Mouse (Mus musculus): ENCODE measurements around the gene Prpsap2. TPM values are rescaled to one million over a fixed set of nuclear protein-coding genes. Genes with fewer than 3 reads are reported as not detected.

Gene Prpsap2
- polyA plus RNA-seq, 1 experiment from 2014 or later = 31.0 TPM

- no peak overlapping the region for H3K27ac ChIP-seq (replicated peaks)
- H3K27me3 ChIP-seq = no peaks in the 10 kb centered on the region
- WGBS = 92% methylated on average over 9 of the region's 9 CpGs
- no peaks in the 10 kb centered on the region for H3K9me3 ChIP-seq (replicated peaks)
- H3K4me2 ChIP-seq (replicated peaks) = no peak overlapping the region
- H3K4me1 ChIP-seq = no peaks in the 10 kb centered on the region
- H3K4me3 ChIP-seq (replicated peaks) = no peak overlapping the region
- peaks cover 43% of the 10 kb centered on the region for H3K36me3 ChIP-seq
- no peak overlapping the region for H3K9ac ChIP-seq
- no peak for ATAC-seq (ENCODE audit: insufficient number of reproducible peaks, low FRiP score, low TSS enrichment, low read depth)
Measured at GRCm38 (mm10) chr11:61745781-61746180, 16.1 kb downstream of the Prpsap2 start.

- H3K36me3 ChIP-seq = peaks cover 50% of the 10 kb centered on the region
- no peaks in the 10 kb centered on the region for H3K27me3 ChIP-seq
- H3K9me3 ChIP-seq (replicated peaks) = no peaks in the 10 kb centered on the region
- H3K4me3 ChIP-seq (replicated peaks) = no peak overlapping the region
- no peak for ATAC-seq (ENCODE audit: insufficient number of reproducible peaks, low FRiP score, low TSS enrichment, low read depth)
- H3K4me1 ChIP-seq = no peaks in the 10 kb centered on the region
- H3K4me2 ChIP-seq (replicated peaks) = no peak overlapping the region
- H3K9ac ChIP-seq = no peak overlapping the region
- 53% methylated on average over 3 of the region's 3 CpGs for WGBS
- no peak overlapping the region for H3K27ac ChIP-seq (replicated peaks)
Measured at GRCm38 (mm10) chr11:61744460-61744859, 17.4 kb downstream of the Prpsap2 start.

- Histone ChIP-seq H3K9ac (no peak overlapping the region), H3K9me3 (replicated peaks) (no peaks in the 10 kb centered on the region), H3K27me3 (no peaks in the 10 kb centered on the region), H3K27ac (replicated peaks) (no peak overlapping the region), H3K4me3 (replicated peaks) (no peak overlapping the region), H3K36me3 (peaks cover 54% of the 10 kb centered on the region), H3K4me1 (no peaks in the 10 kb centered on the region), H3K4me2 (replicated peaks) (no peak overlapping the region)
- no peak for ATAC-seq (ENCODE audit: insufficient number of reproducible peaks, low FRiP score, low TSS enrichment, low read depth)
- WGBS = 83% methylated on average over 3 of the region's 3 CpGs
Measured at GRCm38 (mm10) chr11:61743768-61744167, 18.1 kb downstream of the Prpsap2 start.

- no peak overlapping the region for H3K9ac ChIP-seq
- H3K4me1 ChIP-seq = no peaks in the 10 kb centered on the region
- no peaks in the 10 kb centered on the region for H3K9me3 ChIP-seq (replicated peaks)
- no peak overlapping the region for H3K4me3 ChIP-seq (replicated peaks)
- H3K4me2 ChIP-seq (replicated peaks) = no peak overlapping the region
- ATAC-seq (ENCODE audit: insufficient number of reproducible peaks, low FRiP score, low TSS enrichment, low read depth) = no peak
- H3K27me3 ChIP-seq = no peaks in the 10 kb centered on the region
- H3K36me3 ChIP-seq = peaks cover 74% of the 10 kb centered on the region
- H3K27ac ChIP-seq (replicated peaks) = no peak overlapping the region
- 90% methylated on average over 1 of the region's 1 CpGs for WGBS
Measured at GRCm38 (mm10) chr11:61740500-61740899, 21.4 kb downstream of the Prpsap2 start.

- H3K9me3 ChIP-seq (replicated peaks) = no peaks in the 10 kb centered on the region
- H3K4me1 ChIP-seq = no peaks in the 10 kb centered on the region
- no peak overlapping the region for H3K4me2 ChIP-seq (replicated peaks)
- H3K9ac ChIP-seq = no peak overlapping the region
- H3K36me3 ChIP-seq = peaks cover 86% of the 10 kb centered on the region
- no peaks in the 10 kb centered on the region for H3K27me3 ChIP-seq
- ATAC-seq (ENCODE audit: insufficient number of reproducible peaks, low FRiP score, low TSS enrichment, low read depth) = no peak
- H3K4me3 ChIP-seq (replicated peaks) = no peak overlapping the region
- no peak overlapping the region for H3K27ac ChIP-seq (replicated peaks)
- WGBS = 93% methylated on average over 1 of the region's 1 CpGs
Measured at GRCm38 (mm10) chr11:61737290-61737689, 24.6 kb downstream of the Prpsap2 start.

DNA sequence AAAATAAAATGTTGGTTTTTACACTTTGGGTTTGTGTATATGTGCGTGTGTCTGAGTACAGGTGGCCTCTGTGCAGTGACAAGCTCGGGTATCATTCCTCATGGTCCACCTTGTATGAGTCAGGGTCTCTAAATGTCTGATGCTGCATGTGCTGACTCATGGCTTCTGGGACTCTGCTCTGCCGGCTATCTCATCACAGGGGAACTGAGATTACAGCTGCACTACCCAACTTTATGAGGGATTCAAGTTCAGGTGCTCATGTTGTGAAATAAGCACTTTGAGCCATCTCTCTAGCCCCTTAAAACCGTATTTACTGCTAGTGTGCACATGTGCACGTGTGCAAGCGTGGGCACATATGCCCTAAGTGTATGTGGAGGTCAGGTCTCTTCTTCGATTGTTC lies 29.2 kb downstream of the Prpsap2 start:
- Histone ChIP-seq H3K27ac (replicated peaks) (no peak overlapping the region), H3K4me3 (replicated peaks) (no peak overlapping the region), H3K4me2 (replicated peaks) (no peak overlapping the region), H3K9ac (no peak overlapping the region), H3K36me3 (peaks cover 86% of the 10 kb centered on the region), H3K4me1 (no peaks in the 10 kb centered on the region), H3K27me3 (no peaks in the 10 kb centered on the region), H3K9me3 (replicated peaks) (no peaks in the 10 kb centered on the region)
- no peak for ATAC-seq (ENCODE audit: insufficient number of reproducible peaks, low FRiP score, low TSS enrichment, low read depth)
- 87% methylated on average over 7 of the region's 7 CpGs for WGBS

- H3K9me3 ChIP-seq (replicated peaks) = no peaks in the 10 kb centered on the region
- peaks cover 55% of the 10 kb centered on the region for H3K36me3 ChIP-seq
- no peak overlapping the region for H3K9ac ChIP-seq
- H3K4me1 ChIP-seq = no peaks in the 10 kb centered on the region
- H3K4me3 ChIP-seq (replicated peaks) = no peak overlapping the region
- ATAC-seq (ENCODE audit: insufficient number of reproducible peaks, low FRiP score, low TSS enrichment, low read depth) = no peak
- H3K27me3 ChIP-seq = no peaks in the 10 kb centered on the region
- no peak overlapping the region for H3K27ac ChIP-seq (replicated peaks)
- no peak overlapping the region for H3K4me2 ChIP-seq (replicated peaks)
- WGBS = 50% methylated on average over 2 of the region's 2 CpGs
Measured at GRCm38 (mm10) chr11:61728037-61728436, 33.9 kb downstream of the Prpsap2 start.

GRCm38 (mm10) chr11:61722077-61722476 lies 39.8 kb downstream of the Prpsap2 start:
- Histone ChIP-seq H3K4me2 (replicated peaks) (no peak overlapping the region), H3K4me3 (replicated peaks) (no peak overlapping the region), H3K36me3 (peaks cover 7% of the 10 kb centered on the region; the same call in 1 of the 2 replicates), H3K9me3 (replicated peaks) (no peaks in the 10 kb centered on the region), H3K27me3 (no peaks in the 10 kb centered on the region), H3K4me1 (no peaks in the 10 kb centered on the region), H3K27ac (replicated peaks) (no peak overlapping the region), H3K9ac (no peak overlapping the region)
- WGBS = 76% methylated on average over 5 of the region's 5 CpGs
- ATAC-seq (ENCODE audit: insufficient number of reproducible peaks, low FRiP score, low TSS enrichment, low read depth) = no peak

DNA sequence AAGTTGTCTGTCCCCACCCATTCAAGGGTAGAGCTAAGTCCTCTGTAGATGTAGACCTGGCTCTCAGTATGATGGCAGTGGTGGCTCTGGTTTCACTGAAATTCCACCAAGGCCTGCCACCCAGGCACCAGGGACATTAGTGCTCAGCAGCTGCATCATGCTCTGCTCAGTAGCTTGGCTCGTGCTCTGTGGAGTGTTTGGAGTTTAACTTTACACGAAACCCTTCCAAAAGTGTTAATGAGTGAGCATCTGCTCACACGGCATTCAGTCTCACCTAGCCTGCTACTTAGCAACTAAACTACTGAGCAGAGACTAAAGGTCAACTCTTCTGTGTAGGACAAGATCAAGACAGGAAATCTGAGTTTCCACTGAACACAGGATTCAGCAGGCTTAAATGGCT lies 41.3 kb downstream of the Prpsap2 start, which contains the start of gene Slc5a10:
TSS of gene Slc5a10 (minus strand) at position 191 of the 400 bp plus-strand sequence.
- Histone ChIP-seq H3K27ac (replicated peaks) (no peak within 1 kb of the TSS), H3K9me3 (replicated peaks) (no peaks in the 10 kb centered on the region), H3K4me3 (replicated peaks) (no peak within 1 kb of the TSS), H3K9ac (no peak within 1 kb of the TSS), H3K27me3 (no peaks in the 10 kb centered on the region), H3K4me1 (no peaks in the 10 kb centered on the region), H3K36me3 (no peaks in the 10 kb centered on the region), H3K4me2 (replicated peaks) (no peak within 1 kb of the TSS)
- WGBS = 80% methylated on average over 3 of the region's 3 CpGs
- ATAC-seq (ENCODE audit: insufficient number of reproducible peaks, low FRiP score, low TSS enrichment, low read depth) = no peak

GRCm38 (mm10) chr11:61719826-61720225 lies 42.1 kb downstream of the Prpsap2 start:
- no peaks in the 10 kb centered on the region for H3K4me1 ChIP-seq
- H3K4me2 ChIP-seq (replicated peaks) = no peak overlapping the region
- H3K9me3 ChIP-seq (replicated peaks) = no peaks in the 10 kb centered on the region
- H3K4me3 ChIP-seq (replicated peaks) = no peak overlapping the region
- 78% methylated on average over 8 of the region's 8 CpGs for WGBS
- no peak for ATAC-seq (ENCODE audit: insufficient number of reproducible peaks, low FRiP score, low TSS enrichment, low read depth)
- no peaks in the 10 kb centered on the region for H3K36me3 ChIP-seq
- no peaks in the 10 kb centered on the region for H3K27me3 ChIP-seq
- H3K9ac ChIP-seq = no peak overlapping the region
- H3K27ac ChIP-seq (replicated peaks) = no peak overlapping the region

GRCm38 (mm10) chr11:61719387-61719786 lies 42.5 kb downstream of the Prpsap2 start:
- no peaks in the 10 kb centered on the region for H3K9me3 ChIP-seq (replicated peaks)
- no peaks in the 10 kb centered on the region for H3K4me1 ChIP-seq
- H3K27ac ChIP-seq (replicated peaks) = no peak overlapping the region
- no peaks in the 10 kb centered on the region for H3K36me3 ChIP-seq
- WGBS = 60% methylated on average over 3 of the region's 3 CpGs
- H3K4me3 ChIP-seq (replicated peaks) = no peak overlapping the region
- ATAC-seq (ENCODE audit: insufficient number of reproducible peaks, low FRiP score, low TSS enrichment, low read depth) = no peak
- H3K4me2 ChIP-seq (replicated peaks) = no peak overlapping the region
- no peaks in the 10 kb centered on the region for H3K27me3 ChIP-seq
- H3K9ac ChIP-seq = no peak overlapping the region

DNA sequence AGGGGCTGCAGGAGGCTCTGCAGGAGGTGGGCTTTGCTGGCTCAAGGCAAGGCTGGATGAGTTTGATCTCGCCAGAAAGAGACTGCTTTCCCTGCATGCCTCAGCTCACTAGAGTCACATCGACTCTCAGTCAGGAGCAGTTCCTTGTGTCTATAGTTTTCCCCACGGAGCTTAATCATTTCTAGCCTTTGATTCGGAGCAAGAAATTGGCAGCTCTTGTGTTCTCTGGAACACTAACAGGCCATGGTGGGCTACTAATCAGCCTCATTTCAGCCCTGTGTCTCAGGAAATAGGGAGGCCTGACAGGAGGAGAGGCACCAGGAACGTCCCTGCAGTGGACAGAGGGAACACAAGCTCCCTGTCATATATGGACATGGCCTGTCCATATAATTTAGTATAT lies 43.9 kb downstream of the Prpsap2 start:
- 54% methylated on average over 5 of the region's 5 CpGs for WGBS
- Histone ChIP-seq H3K27ac (replicated peaks) (no peak overlapping the region), H3K27me3 (no peaks in the 10 kb centered on the region), H3K4me3 (replicated peaks) (no peak overlapping the region), H3K9me3 (replicated peaks) (no peaks in the 10 kb centered on the region), H3K4me2 (replicated peaks) (no peak overlapping the region), H3K9ac (no peak overlapping the region), H3K36me3 (no peaks in the 10 kb centered on the region), H3K4me1 (no peaks in the 10 kb centered on the region)
- no peak for ATAC-seq (ENCODE audit: insufficient number of reproducible peaks, low FRiP score, low TSS enrichment, low read depth)

Data from embryonic facial prominence, embryonic 15.5 days (tissue).